Mouse (Mus musculus): ENCODE measurements around the gene Smc6.

Gene Smc6

DNA sequence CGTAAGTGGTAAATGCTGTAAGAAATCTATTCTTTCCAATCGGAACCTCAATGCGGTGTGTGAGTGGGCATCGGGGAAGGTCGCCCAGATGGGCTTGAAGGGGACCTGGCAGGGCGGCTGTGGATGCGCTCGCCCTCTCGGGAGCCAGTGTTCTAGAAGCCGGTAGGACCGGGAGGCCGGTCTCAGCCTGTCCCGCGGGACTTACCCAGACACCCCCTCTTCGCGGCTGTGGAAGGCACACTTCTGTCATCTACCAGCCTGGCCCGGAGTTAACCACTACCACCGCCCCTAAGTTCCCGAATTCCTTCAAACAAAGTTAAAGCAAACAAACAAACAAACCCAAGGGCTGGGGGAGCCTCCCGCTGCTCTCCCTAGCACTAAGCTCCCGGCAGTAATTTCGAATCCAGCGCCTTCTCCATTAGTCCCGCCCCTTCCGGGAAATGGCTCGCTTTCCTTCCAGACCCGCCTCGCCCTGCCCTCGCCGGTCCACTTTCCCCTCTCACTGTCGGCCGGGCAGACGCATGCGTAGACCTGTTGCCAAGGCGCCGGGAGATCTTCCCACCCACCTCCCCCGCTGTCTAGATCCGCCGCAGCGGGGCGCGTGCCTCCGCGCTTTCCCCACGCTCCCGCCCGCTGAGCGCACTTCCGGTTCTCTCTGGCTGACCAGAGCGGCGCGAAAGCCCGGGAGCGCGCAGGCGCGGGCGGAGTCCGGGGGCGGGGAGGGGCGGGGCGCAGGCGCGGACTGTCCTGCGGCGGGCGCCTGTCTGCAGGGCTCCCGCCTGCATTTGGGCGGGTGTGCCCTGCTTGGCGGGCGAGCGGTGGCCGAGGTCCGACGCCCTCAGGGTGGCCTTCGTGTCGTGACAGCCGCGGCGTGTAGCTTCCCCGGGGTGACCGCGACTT lies at the start of gene Smc6, which contains the start of gene Gen1:
TSS of gene Smc6 (plus strand) at position 505 of the 900 bp plus-strand sequence.
TSS of gene Gen1 (minus strand) at position 420 of the 900 bp plus-strand sequence.
- DNase-seq (ENCODE audit: extremely low read depth, low read depth): peak; percentile 83

DNA sequence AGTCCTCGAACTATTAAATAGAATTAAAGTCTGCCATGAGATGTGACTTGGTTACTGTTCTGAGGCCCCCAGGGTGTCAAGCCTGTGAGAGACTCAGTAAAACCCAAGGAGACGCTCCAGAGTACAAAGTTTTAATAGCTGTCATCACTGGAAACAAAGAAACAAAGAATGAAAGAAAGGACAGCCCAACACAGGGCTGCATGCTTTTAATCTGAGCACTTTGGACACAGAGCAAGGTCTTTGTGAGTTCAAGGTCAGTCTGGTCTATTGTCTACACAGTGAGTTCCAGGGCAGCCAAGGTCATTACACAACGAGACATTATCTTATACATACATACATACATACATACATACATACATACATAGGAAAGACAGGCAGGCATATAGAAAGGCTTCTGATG lies 49.2 kb upstream of the Smc6 start:
- DNase-seq (ENCODE audit: extremely low read depth, low read depth): no peak

DNA sequence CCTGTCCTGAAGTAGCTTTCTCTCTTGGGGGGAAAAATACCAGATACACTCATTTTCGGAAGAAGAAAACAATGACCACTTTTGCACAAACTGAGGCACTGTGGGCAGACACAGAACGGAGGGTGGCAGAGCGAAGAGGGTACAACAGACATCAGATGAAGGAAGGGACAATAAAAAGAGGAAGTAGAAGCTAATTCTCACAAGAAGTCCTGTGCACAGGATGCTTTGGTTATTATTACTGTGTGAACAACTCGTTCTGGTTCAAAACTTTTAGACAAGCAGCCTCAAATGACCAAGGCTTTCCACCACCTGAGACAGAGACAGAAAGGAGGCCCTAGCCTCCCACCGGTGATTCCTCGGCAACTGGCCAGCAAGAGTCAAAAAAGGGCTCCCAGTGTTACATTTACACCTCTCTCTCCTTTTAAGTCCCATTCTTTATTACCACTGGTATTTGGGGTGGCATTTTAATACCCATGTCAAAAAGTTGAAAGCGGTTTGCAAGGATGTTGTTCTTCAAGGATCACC lies 47.9 kb upstream of the Smc6 start:
- DNase-seq (ENCODE audit: extremely low read depth, low read depth): no peak

DNA sequence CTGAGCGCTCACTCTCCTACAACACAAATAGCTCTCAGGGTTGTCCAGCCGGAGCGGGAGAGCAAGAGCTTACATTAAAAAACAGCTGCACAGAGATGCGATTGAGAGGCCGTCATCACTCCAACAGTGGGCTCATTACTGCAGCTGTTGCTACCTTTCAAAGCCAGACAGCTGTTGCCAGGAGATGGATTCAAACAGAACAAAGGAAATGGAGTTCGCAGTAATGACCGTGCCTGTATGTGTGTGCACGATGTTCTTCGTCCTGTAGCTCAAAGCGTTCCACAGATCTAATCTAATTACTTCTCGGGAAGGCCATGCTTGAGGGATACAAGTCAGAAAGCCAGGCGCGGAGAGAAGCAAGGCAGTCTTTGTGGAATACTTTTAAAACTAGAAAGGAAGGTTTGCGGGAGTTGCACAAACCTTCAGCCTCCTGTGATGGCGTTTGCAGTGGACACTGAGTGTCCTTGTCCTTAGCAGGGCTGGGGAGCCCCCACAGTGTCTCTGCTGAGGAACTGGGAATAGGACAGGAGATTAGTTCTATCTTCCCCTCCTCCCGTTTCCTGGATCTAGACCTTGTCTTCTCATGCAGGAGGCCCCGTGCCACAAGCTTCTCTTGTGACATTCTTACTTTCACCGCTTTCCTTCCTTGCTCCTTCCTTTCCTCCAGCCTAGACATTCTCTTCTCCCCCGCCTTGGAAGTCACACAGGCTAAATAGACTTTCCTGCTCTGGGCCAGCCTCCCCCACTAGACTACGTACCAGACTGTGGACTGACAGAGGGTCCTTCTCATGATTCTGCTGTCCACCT lies 44.0 kb upstream of the Smc6 start:
- DNase-seq (ENCODE audit: extremely low read depth, low read depth): no peak

DNA sequence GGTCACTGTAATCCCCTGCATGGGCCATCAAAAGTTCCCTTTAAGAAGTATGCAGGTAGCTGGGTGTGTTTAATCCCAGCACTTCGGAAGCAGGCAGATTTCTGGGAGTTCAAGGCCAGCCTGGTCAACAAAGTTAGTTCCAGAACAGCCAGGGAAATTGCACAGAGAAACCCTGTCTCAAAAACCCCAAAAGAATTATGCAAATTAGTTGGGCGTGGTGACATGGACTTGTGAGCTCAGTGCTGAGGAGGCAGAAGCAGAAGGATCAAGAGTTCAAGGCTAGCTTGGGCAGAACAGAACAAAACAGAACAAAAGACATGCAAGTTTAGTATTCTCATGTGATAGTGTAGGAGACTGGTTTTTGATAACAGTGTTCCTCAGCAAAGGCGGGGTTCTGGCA lies 43.1 kb upstream of the Smc6 start:
- DNase-seq (ENCODE audit: extremely low read depth, low read depth): no peak

DNA sequence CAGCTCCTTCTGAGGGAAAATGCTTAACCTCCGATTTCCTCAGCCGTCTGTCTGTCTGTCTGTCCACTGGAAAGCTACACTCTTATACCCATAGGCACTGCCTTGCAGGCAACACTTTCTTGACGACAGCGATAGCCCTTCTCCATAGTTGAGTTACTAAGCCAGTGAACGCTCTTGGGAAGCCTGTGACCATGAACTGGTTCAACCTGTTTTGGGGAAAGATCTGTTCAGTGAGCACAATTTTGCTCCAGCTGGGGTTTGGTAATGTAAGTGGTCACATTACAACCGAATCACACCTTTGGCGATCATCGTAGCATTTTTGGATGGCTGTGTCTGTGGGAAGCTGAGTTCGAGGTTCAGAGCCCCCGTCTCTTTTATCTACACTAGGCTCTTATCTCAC lies 42.6 kb upstream of the Smc6 start:
- DNase-seq (ENCODE audit: extremely low read depth, low read depth): no peak

DNA sequence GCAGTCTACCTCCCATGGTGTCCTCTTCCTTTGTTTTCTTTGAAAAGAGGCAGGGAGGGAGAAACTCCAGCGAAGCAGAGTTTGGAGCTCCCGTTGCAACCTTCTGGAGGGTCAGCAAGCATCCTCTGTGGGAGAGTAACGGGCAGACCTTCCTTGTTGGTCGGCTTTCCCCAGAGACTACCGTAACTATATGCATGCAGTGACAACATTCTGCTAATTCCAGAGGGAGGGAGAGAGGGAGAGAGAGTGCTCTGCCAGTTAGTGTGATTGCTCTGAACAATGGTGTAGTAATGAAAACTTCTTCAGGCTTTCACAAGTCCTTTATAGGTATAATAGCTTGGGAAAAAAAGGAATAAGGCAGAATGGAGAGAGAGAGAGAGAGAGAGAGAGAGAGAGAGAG lies 41.0 kb upstream of the Smc6 start:
- DNase-seq (ENCODE audit: extremely low read depth, low read depth): no peak

GRCm38 (mm10) chr12:11226123-11226522 lies 39.6 kb upstream of the Smc6 start:
- no peak for DNase-seq (ENCODE audit: extremely low read depth, low read depth)

DNA sequence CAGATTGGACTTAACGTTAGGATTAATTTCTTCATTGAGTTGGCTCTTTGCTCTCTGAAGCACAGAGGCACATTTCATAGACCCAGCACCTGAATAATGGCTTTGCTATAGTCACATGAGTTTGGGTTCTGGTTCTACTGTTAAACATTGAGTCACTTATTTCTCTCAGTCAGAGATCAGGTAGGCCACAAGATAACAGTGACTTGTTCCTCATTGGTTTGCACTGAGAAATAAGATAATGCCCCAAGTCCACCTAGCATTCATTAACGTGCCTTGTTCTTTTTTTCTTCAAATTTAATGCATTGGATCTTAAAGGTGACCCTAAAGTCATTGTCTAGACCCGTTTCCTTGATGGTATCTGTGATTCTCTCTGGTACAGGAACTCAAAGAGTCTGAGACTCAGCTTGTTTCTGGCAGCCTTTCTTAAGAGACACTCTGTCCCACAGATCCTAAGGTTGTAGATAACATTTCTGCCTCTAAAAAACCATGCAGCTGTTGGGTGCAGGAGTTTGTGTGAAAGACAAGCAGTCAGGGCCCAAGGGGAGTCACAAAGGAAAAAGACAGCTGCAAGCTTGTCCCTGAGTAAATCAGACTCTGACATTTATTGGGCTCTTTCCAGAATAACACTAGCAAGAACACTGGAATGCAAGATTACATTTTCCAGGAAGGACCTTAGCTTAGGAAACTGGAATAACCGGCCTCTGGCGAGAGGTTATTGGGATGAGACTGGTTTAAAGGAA lies 39.0 kb upstream of the Smc6 start:
- no peak for DNase-seq (ENCODE audit: extremely low read depth, low read depth)

DNA sequence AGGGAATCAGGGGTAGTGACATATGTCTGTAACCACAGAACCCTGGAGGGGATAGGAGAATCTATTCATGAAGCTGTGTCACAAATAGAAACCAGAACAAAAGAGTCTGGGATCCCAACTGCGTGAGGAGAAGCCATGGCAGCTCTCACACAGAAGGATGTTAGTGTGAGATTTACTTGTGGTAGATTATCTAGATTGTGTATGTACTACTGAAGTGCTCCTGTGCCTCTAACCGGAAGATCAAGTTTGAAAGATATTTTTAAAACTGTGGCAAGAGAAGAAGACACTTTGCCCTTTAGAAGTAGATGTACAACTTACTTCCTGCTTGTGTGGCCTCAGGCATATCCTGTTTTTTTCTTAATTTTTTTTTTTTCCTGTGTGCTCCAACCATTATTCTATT lies 35.4 kb upstream of the Smc6 start:
- DNase-seq (ENCODE audit: extremely low read depth, low read depth): no peak

DNA sequence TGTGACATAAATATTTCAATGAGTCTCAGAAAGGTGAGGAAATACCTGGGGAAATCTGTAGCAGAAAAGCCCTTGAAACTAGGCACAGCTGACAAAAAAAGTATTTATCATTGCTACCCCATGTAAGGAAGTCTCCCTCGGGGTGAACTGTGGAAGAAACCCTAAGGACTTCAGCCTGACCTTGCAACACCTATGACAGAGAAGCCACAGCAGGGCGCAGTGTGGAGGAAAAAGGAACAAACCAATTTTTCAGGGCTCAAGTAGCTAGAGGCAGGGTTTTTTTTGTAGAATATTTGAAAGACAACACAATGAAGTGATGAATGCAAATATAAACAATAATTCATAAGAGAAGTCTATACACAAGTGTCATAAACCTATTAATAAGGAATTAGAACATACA lies 29.7 kb upstream of the Smc6 start:
- DNase-seq (ENCODE audit: extremely low read depth, low read depth): no peak

DNA sequence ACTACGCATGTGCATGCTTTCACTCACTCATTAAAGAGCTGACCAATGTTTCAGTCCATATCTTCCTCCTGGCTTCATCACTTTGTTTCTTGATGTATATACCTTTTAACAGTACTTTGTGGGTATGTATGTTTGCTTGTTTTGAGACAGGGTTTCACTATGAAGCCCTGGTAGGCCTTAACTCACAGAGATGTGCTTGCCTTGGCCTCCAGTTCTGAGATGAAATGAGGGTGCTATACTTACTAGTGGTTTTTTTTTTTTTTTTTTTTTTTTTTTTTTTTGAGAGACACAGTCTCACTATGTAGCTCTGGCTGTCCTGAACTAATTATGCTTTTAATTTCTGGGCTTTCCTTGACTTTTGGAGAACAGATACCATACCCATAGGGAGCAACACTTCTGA lies 18.2 kb upstream of the Smc6 start:
- no peak for DNase-seq (ENCODE audit: extremely low read depth, low read depth)

DNA sequence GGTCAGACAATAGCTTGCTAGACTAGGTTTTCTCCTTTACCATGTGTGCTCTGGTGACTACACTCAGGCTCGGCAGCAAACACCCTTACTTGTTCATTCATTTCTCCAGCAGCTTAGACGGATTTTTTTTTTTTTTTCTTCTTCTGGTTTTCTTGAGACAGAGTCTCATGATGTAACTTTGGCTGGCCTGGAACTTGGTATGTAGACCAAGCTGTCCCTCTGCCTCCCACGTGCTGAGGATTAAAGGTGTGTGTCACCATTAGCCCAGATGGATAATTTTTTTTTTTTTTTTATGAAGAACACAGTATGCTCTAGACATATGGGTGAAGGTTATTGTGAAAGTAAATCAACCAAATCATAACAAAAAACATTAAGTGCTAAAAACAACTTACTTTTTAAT lies 15.4 kb upstream of the Smc6 start:
- no peak for DNase-seq (ENCODE audit: extremely low read depth, low read depth)

- DNase-seq (ENCODE audit: extremely low read depth, low read depth): peak; percentile 19
Observed at GRCm38 (mm10) chr12:11264895-11265294, 791 bp upstream of the Smc6 start.

DNA sequence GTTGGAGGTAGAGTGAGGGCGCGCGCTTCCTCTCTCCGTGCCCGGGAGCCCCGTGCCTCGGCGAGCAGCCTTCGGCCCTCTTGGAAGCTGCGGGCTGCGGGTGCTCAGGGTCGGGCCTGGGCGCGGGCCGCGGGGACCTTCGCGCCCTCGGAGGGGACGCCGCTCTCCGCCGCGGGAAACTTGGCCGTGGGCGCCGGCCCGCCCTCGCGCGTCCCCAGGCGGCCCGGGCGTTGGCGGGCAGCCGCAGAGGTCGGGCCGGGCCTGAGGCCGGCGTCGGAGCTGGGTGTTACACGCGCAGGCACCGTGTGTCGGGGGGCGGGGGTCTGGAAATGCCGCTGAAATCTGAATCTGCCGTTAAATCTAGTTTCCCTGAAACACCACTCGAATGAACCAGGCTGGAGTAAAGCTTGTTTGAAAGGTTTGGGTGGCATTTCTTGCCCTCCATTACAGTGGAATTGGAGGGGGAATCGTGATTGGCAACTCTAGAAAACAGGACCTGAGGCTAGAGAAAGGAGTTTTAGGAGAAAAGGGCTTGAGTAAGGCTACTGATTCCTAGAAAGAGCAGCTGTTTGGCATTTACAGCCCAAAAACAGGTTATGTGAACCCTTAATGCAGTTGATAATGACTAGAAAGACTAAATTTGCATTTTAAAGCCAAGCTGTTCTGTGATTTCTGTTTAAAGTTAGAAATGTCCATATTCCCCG lies 748 bp downstream of the Smc6 start:
- DNase-seq (ENCODE audit: extremely low read depth, low read depth): no peak

- no peak for DNase-seq (ENCODE audit: extremely low read depth, low read depth)
Observed at GRCm38 (mm10) chr12:11267030-11267429, 1.3 kb downstream of the Smc6 start.

DNA sequence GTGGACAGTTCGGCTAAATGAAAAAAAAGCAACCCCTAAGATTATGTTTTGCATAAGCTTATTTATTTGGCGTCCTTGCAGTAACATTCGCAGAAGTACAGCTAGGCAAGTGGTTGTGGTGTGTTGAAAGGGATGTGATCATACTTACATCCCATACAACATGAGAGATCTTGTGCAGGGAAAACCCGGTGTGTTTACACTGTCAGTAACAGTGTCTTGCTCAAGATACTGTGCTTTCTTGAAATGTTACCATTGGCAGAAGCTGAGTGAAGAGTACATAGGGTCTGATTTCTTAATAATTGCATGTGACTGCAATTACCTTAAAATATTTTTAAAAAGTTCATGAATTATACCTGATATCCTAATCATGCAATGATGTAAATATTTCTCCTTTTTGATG lies 6.9 kb downstream of the Smc6 start:
- no peak for DNase-seq (ENCODE audit: extremely low read depth, low read depth)

GRCm38 (mm10) chr12:11273185-11273584 lies 7.5 kb downstream of the Smc6 start:
- DNase-seq (ENCODE audit: extremely low read depth, low read depth): no peak

- no peak for DNase-seq (ENCODE audit: extremely low read depth, low read depth)
Observed at GRCm38 (mm10) chr12:11276632-11277031, 10.9 kb downstream of the Smc6 start.

DNA sequence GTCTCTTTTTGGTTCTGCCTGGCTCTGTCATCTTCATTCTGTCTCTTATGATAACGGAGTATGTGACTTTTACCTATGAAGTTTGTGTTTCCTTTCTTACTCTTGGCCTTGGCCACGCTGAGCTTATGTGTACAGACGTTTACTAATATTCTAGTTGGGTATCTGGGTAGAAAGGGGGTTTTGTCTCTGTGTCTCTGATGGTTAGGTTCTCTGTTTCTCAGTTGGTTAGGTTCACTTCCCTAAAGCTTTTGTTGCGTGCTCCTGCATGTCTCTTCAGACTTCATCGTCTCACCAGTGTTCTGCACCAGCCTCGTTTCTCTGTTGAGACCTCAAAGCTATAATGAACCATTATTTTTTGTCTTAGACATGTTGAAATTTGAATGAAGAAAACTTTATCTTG lies 11.5 kb downstream of the Smc6 start:
- DNase-seq (ENCODE audit: extremely low read depth, low read depth): no peak

- DNase-seq (ENCODE audit: extremely low read depth, low read depth): no peak
Observed at GRCm38 (mm10) chr12:11279886-11280285, 14.2 kb downstream of the Smc6 start.
